In the genomic region with DNA sequence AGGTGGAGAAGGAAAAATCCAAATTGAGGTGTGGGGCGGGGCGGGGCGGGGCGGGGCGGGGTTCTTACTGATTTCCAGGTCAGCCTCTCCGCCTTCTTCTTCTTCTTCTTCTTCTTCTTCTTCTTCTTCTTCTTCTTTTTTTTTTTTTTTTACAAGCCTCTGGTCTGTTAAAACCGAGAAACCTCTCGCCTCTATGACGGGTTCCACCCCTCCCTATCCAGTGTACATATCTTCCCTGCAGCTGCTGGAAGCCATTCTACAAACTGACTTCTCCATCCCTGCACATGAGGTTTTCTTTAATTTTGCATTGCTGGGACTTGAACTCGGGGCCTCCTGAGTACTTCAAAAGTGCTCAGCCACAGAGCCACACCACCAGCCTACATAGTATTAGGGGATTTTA, we compare ENCODE assay signal across 48 mouse cellular contexts. TPM values are rescaled to one million over a fixed set of nuclear protein-coding genes. Genes with fewer than 3 reads are reported as not detected.
"Had no signal": no experiment of that assay in that cellular context is flagged by ENCODE, and none has a peak within 500 bp of the region (broad histone marks: within the 10 kb centered on the region; RNA-seq: fewer than 3 reads in every experiment).

No protein-coding gene starts in this region.

- H3K9me3 ChIP-seq: heart, embryonic 10.5 days; heart, embryonic 13.5 days; heart, embryonic 15.5 days; hindbrain, embryonic 10.5 days; hindbrain, embryonic 12.5 days; hindbrain, embryonic 13.5 days; hindbrain, embryonic 15.5 days; intestine, embryonic 15.5 days; kidney, embryonic 15.5 days had no signal

- H3K36me3 ChIP-seq: heart, embryonic 10.5 days; heart, embryonic 12.5 days; heart, embryonic 13.5 days; heart, embryonic 15.5 days; hindbrain, embryonic 10.5 days; hindbrain, embryonic 12.5 days; hindbrain, embryonic 13.5 days; hindbrain, embryonic 15.5 days; intestine, embryonic 15.5 days; kidney, embryonic 15.5 days had no signal

- H3K27me3 ChIP-seq: heart, embryonic 12.5 days; heart, embryonic 13.5 days; heart, embryonic 15.5 days; hindbrain, embryonic 12.5 days; hindbrain, embryonic 13.5 days; hindbrain, embryonic 15.5 days; intestine, embryonic 15.5 days; kidney, embryonic 15.5 days had no signal

- H3K4me1 ChIP-seq: heart, embryonic 12.5 days; heart, embryonic 13.5 days; heart, embryonic 15.5 days; hindbrain, embryonic 10.5 days; hindbrain, embryonic 12.5 days; hindbrain, embryonic 13.5 days; hindbrain, embryonic 15.5 days; intestine, embryonic 15.5 days had no signal

- H3K9ac ChIP-seq: heart, embryonic 12.5 days; heart, embryonic 13.5 days; heart, embryonic 15.5 days; hindbrain, embryonic 12.5 days; hindbrain, embryonic 13.5 days; hindbrain, embryonic 14.5 days; hindbrain, embryonic 15.5 days; intestine, embryonic 15.5 days; kidney, embryonic 15.5 days had no signal

- H3K27ac ChIP-seq: heart, embryonic 10.5 days; heart, embryonic 13.5 days; heart, embryonic 15.5 days; hindbrain, embryonic 10.5 days; hindbrain, embryonic 12.5 days; hindbrain, embryonic 13.5 days; hindbrain, embryonic 14.5 days; hindbrain, embryonic 15.5 days; hindbrain, postnatal 0 days; intestine, embryonic 15.5 days; kidney, embryonic 15.5 days; kidney, postnatal 0 days; layer of hippocampus, adult 2 months; left cerebral cortex, adult 2 months had no signal

- H3K4me3 ChIP-seq: heart, embryonic 10.5 days; heart, embryonic 12.5 days; heart, embryonic 13.5 days; heart, embryonic 15.5 days; hindbrain, embryonic 10.5 days; hindbrain, embryonic 12.5 days; hindbrain, embryonic 13.5 days; hindbrain, embryonic 15.5 days; intestine, embryonic 15.5 days; kidney, embryonic 15.5 days; layer of hippocampus, adult 2 months; left cerebral cortex, adult 2 months had no signal

- DNase-seq: heart, postnatal 10 days; heart, postnatal 14 days; heart, postnatal 36 days; heart, postnatal 4 days; kidney, adult 11 months; kidney, adult 18-20 months; kidney, adult 2 months; kidney, adult 8-10 months; kidney, adult 9 months; kidney, postnatal 10 days; kidney, postnatal 14 days; kidney, postnatal 25 days; kidney, postnatal 36 days; kidney, postnatal 4 days; layer of hippocampus, adult 9-11 months; layer of hippocampus, postnatal 36 days had no signal

RNA-seq across cellular contexts. Expression of a gene that starts 3.1 kb away (rescaled TPM):
- total RNA-seq: heart, postnatal 4 days; layer of hippocampus, adult 18-20 months; layer of hippocampus, adult 2 months; layer of hippocampus, postnatal 14 days; layer of hippocampus, postnatal 25 days; layer of hippocampus, postnatal 36 days; left cerebral cortex, adult 18-20 months; left cerebral cortex, adult 2 months had no signal
- polyA plus RNA-seq: heart, embryonic 11.5 days; heart, embryonic 12.5 days; heart, embryonic 13.5 days; hindbrain, embryonic 10.5 days; hindbrain, embryonic 12.5 days; hindbrain, embryonic 14.5 days; kidney, embryonic 14.5 days had no signal

RNA-seq across cellular contexts. Expression of a gene that starts 29.3 kb away (rescaled TPM):
- total RNA-seq: heart, postnatal 10 days; heart, postnatal 14 days; heart, postnatal 25 days; heart, postnatal 36 days; heart, postnatal 4 days; hematopoietic stem cell, adult 5-6 weeks; layer of hippocampus, adult 18-20 months; layer of hippocampus, adult 2 months; layer of hippocampus, adult 8-10 months; layer of hippocampus, postnatal 10 days; layer of hippocampus, postnatal 25 days; layer of hippocampus, postnatal 36 days; left cerebral cortex, adult 18-20 months; left cerebral cortex, adult 2 months had no signal
- polyA plus RNA-seq: heart, embryonic 11.5 days; heart, embryonic 12.5 days; heart, embryonic 13.5 days; heart, embryonic 14.5 days; heart, embryonic 15.5 days; heart, embryonic 16.5 days; heart, postnatal 0 days; hindbrain, embryonic 10.5 days; hindbrain, embryonic 11.5 days; hindbrain, embryonic 12.5 days; hindbrain, embryonic 14.5 days; hindbrain, embryonic 15.5 days; kidney, embryonic 14.5 days had no signal

RNA-seq across cellular contexts. Expression of a gene that starts 34.7 kb away (rescaled TPM):
- total RNA-seq: heart, postnatal 14 days; heart, postnatal 25 days; heart, postnatal 36 days; heart, postnatal 4 days; hematopoietic stem cell, adult 5-6 weeks; hindbrain, postnatal 0 days; layer of hippocampus, adult 18-20 months; layer of hippocampus, adult 2 months; layer of hippocampus, adult 8-10 months; layer of hippocampus, postnatal 10 days; layer of hippocampus, postnatal 14 days; layer of hippocampus, postnatal 25 days; layer of hippocampus, postnatal 36 days; left cerebral cortex, adult 18-20 months; left cerebral cortex, adult 2 months had no signal
- polyA plus RNA-seq: heart, embryonic 10.5 days; heart, embryonic 11.5 days; heart, embryonic 12.5 days; heart, embryonic 13.5 days; heart, embryonic 14.5 days; heart, embryonic 15.5 days; heart, postnatal 0 days; hindbrain, embryonic 10.5 days; hindbrain, embryonic 11.5 days; hindbrain, embryonic 12.5 days; hindbrain, embryonic 13.5 days; hindbrain, embryonic 14.5 days; hindbrain, embryonic 15.5 days; hindbrain, embryonic 16.5 days; hindbrain, postnatal 0 days; kidney, embryonic 14.5 days; kidney, embryonic 15.5 days; kidney, embryonic 16.5 days had no signal

RNA-seq across cellular contexts. Expression of a gene that starts 39.0 kb away (rescaled TPM):
- total RNA-seq: heart, postnatal 10 days; heart, postnatal 14 days; heart, postnatal 25 days; heart, postnatal 36 days; heart, postnatal 4 days; hematopoietic stem cell, adult 5-6 weeks; hindbrain, postnatal 0 days; layer of hippocampus, adult 18-20 months; layer of hippocampus, adult 2 months; layer of hippocampus, adult 8-10 months; layer of hippocampus, postnatal 10 days; layer of hippocampus, postnatal 14 days; layer of hippocampus, postnatal 25 days; layer of hippocampus, postnatal 36 days; left cerebral cortex, adult 18-20 months; left cerebral cortex, adult 2 months had no signal
- polyA plus RNA-seq: heart, embryonic 10.5 days; heart, embryonic 11.5 days; heart, embryonic 12.5 days; heart, embryonic 14.5 days; hindbrain, embryonic 10.5 days; hindbrain, embryonic 11.5 days; hindbrain, embryonic 12.5 days; hindbrain, embryonic 13.5 days; hindbrain, embryonic 14.5 days; inflammation-experienced regulatory T-cells, adult 6 months; kidney, adult 2 months; kidney, embryonic 14.5 days had no signal

RNA-seq across cellular contexts. Expression of a gene that starts 53.5 kb away (rescaled TPM):
- total RNA-seq: hematopoietic stem cell, adult 5-6 weeks; layer of hippocampus, adult 18-20 months; layer of hippocampus, adult 2 months; layer of hippocampus, postnatal 10 days; layer of hippocampus, postnatal 14 days; layer of hippocampus, postnatal 25 days; layer of hippocampus, postnatal 36 days; left cerebral cortex, adult 2 months had no signal
- polyA plus RNA-seq: heart, embryonic 10.5 days; heart, embryonic 11.5 days; heart, embryonic 12.5 days; heart, embryonic 13.5 days; heart, embryonic 14.5 days; heart, embryonic 15.5 days; hindbrain, embryonic 10.5 days; hindbrain, embryonic 11.5 days; hindbrain, embryonic 12.5 days; hindbrain, embryonic 13.5 days; hindbrain, embryonic 14.5 days; hindbrain, embryonic 16.5 days had no signal
